Mouse (Mus musculus) cortical plate, adult 2 months (tissue): Measurements from ENCODE around the gene Podxl.

Source experiments
- CTCF ChIP-seq: fragments of 200-500 bp; IDR thresholded peaks from 2 replicates; pipeline ENCODE4 v1.5.1; 2011; ENCODE audit warnings: mild to moderate bottlenecking, control low read depth, low read length; ENCODE audit not compliant: insufficient read depth; ENCODE audit errors: extremely low read depth
- POLR2A ChIP-seq: fragments of 200-500 bp; IDR thresholded peaks from 2 replicates; pipeline ENCODE4 v1.6.1; 2011; ENCODE audit warnings: mild to moderate bottlenecking, low read length, control low read depth; ENCODE audit not compliant: insufficient read depth; ENCODE audit errors: extremely low read depth

GRCm38 (mm10) chr6:31500691-31501090 lies 63.1 kb downstream of the Podxl start:
- TF ChIP-seq CTCF (no peak), POLR2A (no peak)
